Mouse (Mus musculus) kidney, adult 2 months (tissue): ENCODE measurements around the gene Tmprss6.

ENCODE experiments used
- CTCF ChIP-seq: fragments of 200-500 bp; conservative IDR thresholded peaks from 2 replicates; pipeline ENCODE4 v1.5.1; 2011; ENCODE audit warnings: low read depth, mild to moderate bottlenecking, control low read depth, low read length, moderate library complexity, mixed read lengths; ENCODE audit not compliant: insufficient read depth, insufficient read length
- POLR2A ChIP-seq: fragments of 200-500 bp; IDR thresholded peaks from one replicate; pipeline ENCODE4 v1.6.1; 2011; ENCODE audit warnings: low read depth, low read length, control low read depth

DNA sequence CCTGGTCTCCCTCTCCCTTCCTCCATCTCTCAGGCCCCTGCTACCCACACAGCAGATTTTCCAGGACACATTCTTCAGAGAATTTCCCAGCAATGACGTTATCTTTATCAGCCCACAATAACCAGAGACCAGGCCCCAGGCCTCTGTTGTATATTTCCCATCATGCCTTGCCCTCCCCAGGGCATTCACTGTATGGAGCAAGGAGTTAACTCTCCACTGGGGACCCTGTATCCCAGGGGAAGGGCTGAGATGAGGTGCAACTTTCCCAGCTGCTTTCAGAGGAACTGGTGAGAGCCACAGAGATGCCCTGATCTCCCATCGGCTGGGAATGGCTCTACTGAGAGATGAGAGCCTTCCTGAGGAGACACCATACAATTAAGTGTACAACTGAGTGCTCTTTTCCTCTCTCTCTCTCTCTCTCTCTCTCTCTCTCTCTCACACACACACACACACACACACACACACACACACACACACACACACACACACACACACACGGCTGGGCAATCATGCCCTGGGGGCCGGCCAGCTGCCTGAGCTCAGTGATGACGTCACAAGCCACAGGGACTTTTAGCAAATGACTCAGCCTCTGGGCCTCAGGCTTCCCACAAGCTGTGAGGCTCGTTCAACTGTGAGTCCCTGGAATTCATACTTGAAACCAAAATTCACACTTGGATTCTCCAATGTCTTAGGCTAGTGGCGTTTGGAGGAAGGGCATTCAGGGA is 18.6 kb downstream of the Tmprss6 start:
- TF ChIP-seq CTCF (no peak), POLR2A (no peak)
